Mouse (Mus musculus) kidney, embryonic 15.5 days (tissue): ENCODE measurements around the gene Fbh1. TPM values are rescaled to one million over a fixed set of nuclear protein-coding genes. Genes with fewer than 3 reads are reported as not detected.

Experiments used
- ATAC-seq: fragments of 200-750 bp; cut with Nextera tagmentation; replicated peaks from 2 replicates; pipeline ENCODE4 v1.8.0; 2017; ENCODE audit warnings: moderate TSS enrichment; ENCODE audit not compliant: low FRiP score
- H3K27ac ChIP-seq: fragments of 300-500 bp; sonication (generic); 2 replicates; pipeline ENCODE4 v1.5.1; 2015; ENCODE audit warnings: mild to moderate bottlenecking, inconsistent platforms
- H3K27me3 ChIP-seq: fragments of 300-500 bp; sonication (generic); 2 replicates; pipeline ENCODE4 v1.6.1; 2015; ENCODE audit warnings: inconsistent platforms
- H3K36me3 ChIP-seq: fragments of 300-500 bp; sonication (generic); 2 replicates; pipeline ENCODE4 v1.6.1; 2015; ENCODE audit warnings: inconsistent platforms
- H3K4me1 ChIP-seq: fragments of 300-500 bp; sonication (generic); 2 replicates; pipeline ENCODE4 v1.6.1; 2015; ENCODE audit warnings: inconsistent platforms
- H3K4me2 ChIP-seq: fragments of 300-500 bp; sonication (generic); 2 replicates; pipeline ENCODE4 v1.6.1; 2015; ENCODE audit warnings: moderate library complexity, mild to moderate bottlenecking, inconsistent platforms
- H3K4me3 ChIP-seq: fragments of 300-500 bp; sonication (generic); replicated peaks from 2 replicates; pipeline ENCODE4 v1.5.1; 2015; ENCODE audit warnings: mild to moderate bottlenecking, inconsistent platforms
- H3K9ac ChIP-seq: fragments of 300-500 bp; sonication (generic); 2 replicates; pipeline ENCODE4 v1.6.1; 2015; ENCODE audit warnings: mild to moderate bottlenecking, inconsistent platforms
- H3K9me3 ChIP-seq: fragments of 300-500 bp; sonication (generic); replicated peaks from 2 replicates; pipeline ENCODE4 v1.6.1; 2016; ENCODE audit warnings: inconsistent platforms
- WGBS: fragments of 180-500 bp; shearing (Covaris S2); methylation state at CpG from one replicate; pipeline ENCODE4 v1.1.7; 2015; ENCODE audit warnings: mixed read lengths; 5-methylcytosine and 5-hydroxymethylcytosine counted together
- polyA plus RNA-seq: library from polyadenylated mRNA; unstranded; fragments of >200 nt; fragmentation: Nextera tagmentation; extraction: Ambion mirVana; gene quantifications from 2 replicates; pipeline ENCODE4 v1.2.1, GENCODE M21; 2015

The Fbh1 gene
- polyA plus RNA-seq, 1 experiment from 2014 or later = 130 TPM

DNA sequence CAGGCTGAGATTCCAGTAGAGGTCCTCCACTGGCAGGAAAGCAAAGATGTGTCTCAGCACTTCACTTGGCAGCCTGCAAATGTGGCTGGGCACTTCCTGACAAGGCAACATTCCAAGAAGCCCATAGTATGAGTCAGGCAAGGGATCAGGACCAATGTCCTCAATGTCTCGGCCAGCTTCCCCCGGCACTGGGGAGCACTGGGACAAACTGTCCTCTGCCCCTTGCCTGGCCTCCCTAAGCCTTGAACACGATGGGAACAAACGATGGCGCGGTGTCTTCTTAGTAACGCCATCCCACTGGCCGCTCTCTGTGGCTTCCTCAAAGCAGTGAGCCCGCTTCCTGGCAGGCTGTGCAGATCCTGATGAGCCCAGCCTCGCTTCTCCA is 10.2 kb downstream of the Fbh1 start:
- no peaks in the 10 kb centered on the region for H3K9me3 ChIP-seq
- 92% methylated on average over 10 of the region's 10 CpGs for WGBS
- H3K4me1 ChIP-seq = no peaks in the 10 kb centered on the region
- no peak overlapping the region for H3K4me2 ChIP-seq
- ATAC-seq = no peak
- no peak overlapping the region for H3K4me3 ChIP-seq
- no peak overlapping the region for H3K27ac ChIP-seq
- peaks cover 73% of the 10 kb centered on the region for H3K36me3 ChIP-seq
- H3K27me3 ChIP-seq = no peaks in the 10 kb centered on the region
- no peak overlapping the region for H3K9ac ChIP-seq

DNA sequence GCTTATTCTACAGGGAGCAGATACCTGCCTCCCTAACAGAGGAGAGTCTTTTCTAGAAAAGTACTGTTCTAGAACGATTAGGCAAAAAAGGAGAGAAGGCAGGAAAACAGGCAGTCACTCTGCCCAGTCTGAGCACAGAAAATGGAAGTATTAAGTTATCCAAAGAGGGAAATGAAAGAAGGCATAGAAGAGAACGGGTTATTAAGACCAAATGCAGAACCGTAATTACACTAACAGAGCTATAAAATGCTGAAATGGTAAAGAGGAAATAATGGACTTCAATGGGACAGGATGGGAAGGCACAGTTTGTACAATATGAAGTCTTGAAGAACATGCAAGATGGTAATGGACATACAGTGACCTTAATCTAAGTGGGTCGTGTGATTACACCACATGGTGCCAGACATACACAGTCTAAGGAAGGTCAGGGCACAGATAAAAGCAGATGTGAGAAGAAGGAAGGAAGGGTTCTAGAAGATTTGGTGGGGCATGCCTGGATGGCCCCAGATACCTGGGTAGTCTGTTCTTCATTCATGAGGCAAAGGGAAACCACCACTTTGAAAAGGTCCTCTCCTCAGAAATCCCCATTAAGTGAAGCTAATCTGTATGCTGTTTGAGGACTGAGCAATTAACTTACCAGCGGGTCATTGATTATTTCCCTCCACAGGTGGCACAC is 10.8 kb downstream of the Fbh1 start:
- H3K9ac ChIP-seq = no peak overlapping the region
- ATAC-seq = no peak
- H3K4me3 ChIP-seq = no peak overlapping the region
- no peak overlapping the region for H3K4me2 ChIP-seq
- H3K36me3 ChIP-seq = peaks cover 78% of the 10 kb centered on the region
- H3K4me1 ChIP-seq = no peaks in the 10 kb centered on the region
- no peak overlapping the region for H3K27ac ChIP-seq
- 86% methylated on average over 5 of the region's 5 CpGs for WGBS
- H3K27me3 ChIP-seq = no peaks in the 10 kb centered on the region
- no peaks in the 10 kb centered on the region for H3K9me3 ChIP-seq

DNA sequence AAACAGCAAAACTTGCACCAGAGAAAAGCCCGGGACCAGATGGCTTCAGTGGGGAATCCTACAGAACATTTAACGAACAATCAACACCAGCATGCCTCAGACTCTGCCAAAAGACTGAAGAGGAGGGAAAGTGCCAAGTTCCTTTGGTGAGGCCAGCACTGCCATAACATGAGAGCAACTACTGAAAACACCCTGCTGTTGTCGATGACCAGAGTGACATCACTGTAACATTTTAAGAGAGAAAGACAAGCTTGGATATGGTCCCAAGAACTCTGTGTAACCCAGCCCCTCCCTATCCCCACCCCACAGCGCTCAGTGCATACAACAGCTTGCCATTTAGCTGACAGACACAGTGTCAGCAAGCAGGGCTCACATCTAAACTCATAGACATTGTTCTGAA is 11.7 kb downstream of the Fbh1 start:
- Histone ChIP-seq H3K9ac (no peak overlapping the region), H3K27me3 (no peaks in the 10 kb centered on the region), H3K27ac (no peak overlapping the region), H3K4me3 (no peak overlapping the region), H3K9me3 (no peaks in the 10 kb centered on the region), H3K4me2 (no peak overlapping the region), H3K4me1 (no peaks in the 10 kb centered on the region), H3K36me3 (peaks cover 87% of the 10 kb centered on the region)
- WGBS = 80% methylated on average over 4 of the region's 4 CpGs
- no peak for ATAC-seq

DNA sequence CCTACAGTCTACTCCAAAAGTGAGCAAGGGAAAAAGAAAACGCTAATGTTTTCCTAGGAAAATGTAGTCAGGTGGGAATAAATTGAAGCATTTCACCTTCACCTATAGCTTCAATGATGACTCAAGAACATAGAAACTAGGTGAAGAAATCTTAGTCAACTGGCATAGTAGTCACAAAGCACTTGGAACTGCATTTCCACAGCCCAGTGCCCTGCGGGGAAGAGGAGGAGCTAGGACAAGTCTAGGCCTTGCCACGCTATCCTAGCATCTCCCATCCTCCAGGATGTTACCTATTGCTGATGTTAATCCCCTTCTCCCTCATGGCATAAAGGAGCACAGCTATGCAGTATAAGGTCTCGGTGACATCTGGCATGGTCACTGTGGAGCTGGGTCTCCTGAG is 14.8 kb downstream of the Fbh1 start:
- Histone ChIP-seq H3K9ac (no peak overlapping the region), H3K27me3 (no peaks in the 10 kb centered on the region), H3K36me3 (peaks cover 100% of the 10 kb centered on the region), H3K27ac (no peak overlapping the region), H3K4me1 (no peaks in the 10 kb centered on the region), H3K4me2 (no peak overlapping the region), H3K9me3 (no peaks in the 10 kb centered on the region), H3K4me3 (no peak overlapping the region)
- no peak; the same call in 1 of the 2 replicates for ATAC-seq
- 95% methylated on average over 4 of the region's 4 CpGs for WGBS

DNA sequence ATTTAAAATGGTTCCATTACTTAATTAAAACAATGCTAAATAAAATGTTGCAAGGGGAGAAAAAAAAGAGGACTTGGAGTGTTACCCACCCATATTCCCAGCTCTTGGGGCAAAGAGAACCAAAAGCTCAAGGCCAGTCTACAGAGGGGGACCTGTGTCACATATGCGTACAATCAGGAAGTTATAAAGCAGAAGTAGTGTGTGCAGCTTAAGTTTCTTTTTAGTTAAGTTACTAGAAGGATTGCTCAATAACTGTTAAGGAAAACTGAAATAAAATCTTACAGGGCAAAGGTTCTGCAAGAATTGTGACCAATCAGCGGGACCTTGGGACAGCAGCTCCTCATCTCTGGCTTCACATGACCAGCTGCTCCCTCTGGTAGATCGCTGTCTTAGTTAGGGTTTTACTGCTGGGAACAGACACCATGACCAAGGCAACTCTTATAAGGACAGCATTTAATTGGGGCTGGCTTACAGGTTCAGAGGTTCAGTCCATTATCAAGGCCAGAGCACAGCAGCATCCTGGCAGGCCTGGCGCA is 37.8 kb downstream of the Fbh1 start:
- ATAC-seq = no peak
- H3K9ac ChIP-seq = no peak overlapping the region
- H3K4me2 ChIP-seq = no peak overlapping the region
- WGBS = 95% methylated on average over 4 of the region's 4 CpGs
- H3K27me3 ChIP-seq = no peaks in the 10 kb centered on the region
- peaks cover 63% of the 10 kb centered on the region for H3K36me3 ChIP-seq
- H3K9me3 ChIP-seq = no peaks in the 10 kb centered on the region
- H3K4me3 ChIP-seq = no peak overlapping the region
- H3K4me1 ChIP-seq = no peaks in the 10 kb centered on the region
- H3K27ac ChIP-seq = no peak overlapping the region

DNA sequence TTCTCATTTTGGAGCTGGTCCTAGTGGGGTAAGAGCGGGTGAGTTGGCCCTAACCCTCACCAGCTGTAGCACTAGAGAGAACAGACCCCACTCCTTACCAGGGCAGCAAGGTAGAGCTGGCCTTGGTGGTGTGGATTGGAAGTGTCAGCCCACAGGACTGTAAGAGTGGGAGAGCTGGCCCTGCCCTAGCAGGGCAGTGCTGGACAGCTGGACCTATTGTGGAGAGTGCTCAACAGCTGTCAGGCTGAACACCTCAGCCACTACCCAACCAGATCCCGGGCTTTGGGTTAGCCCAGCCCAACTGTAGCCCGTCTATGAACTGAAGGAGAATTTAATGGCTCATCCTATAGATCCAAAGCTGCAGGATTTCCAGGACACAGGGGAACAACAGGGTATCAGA is 38.6 kb downstream of the Fbh1 start:
- Histone ChIP-seq H3K27ac (no peak overlapping the region), H3K4me3 (no peak overlapping the region), H3K27me3 (no peaks in the 10 kb centered on the region), H3K4me2 (no peak overlapping the region), H3K9me3 (no peaks in the 10 kb centered on the region), H3K36me3 (peaks cover 55% of the 10 kb centered on the region), H3K4me1 (no peaks in the 10 kb centered on the region), H3K9ac (no peak overlapping the region)
- WGBS = 88% methylated on average over 3 of the region's 3 CpGs
- no peak for ATAC-seq

DNA sequence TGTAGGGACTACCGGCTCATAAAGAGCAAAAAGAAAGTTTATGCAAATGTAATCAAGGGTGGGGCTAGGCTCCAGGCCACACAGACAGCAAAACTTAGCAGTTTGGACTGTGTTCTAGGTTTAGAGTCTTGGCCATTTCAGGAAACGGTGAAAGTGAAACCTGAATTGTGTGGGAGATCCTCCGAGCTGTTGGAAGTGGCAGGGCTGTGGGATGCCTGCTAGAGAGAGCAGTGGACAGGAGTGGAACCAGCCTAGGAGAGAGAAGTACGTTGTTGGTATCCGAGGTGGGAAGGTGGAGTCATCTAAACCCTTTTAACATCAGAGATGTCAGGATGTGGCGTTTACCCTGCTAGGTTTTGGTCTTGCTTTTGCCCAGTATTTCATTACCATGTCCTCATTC is 41.5 kb downstream of the Fbh1 start:
- Histone ChIP-seq H3K9ac (no peak overlapping the region), H3K36me3 (peaks cover 26% of the 10 kb centered on the region), H3K27ac (no peak overlapping the region), H3K4me3 (no peak overlapping the region), H3K27me3 (no peaks in the 10 kb centered on the region), H3K4me2 (no peak overlapping the region), H3K4me1 (no peaks in the 10 kb centered on the region), H3K9me3 (no peaks in the 10 kb centered on the region)
- WGBS = 78% methylated on average over 6 of the region's 6 CpGs
- no peak for ATAC-seq

DNA sequence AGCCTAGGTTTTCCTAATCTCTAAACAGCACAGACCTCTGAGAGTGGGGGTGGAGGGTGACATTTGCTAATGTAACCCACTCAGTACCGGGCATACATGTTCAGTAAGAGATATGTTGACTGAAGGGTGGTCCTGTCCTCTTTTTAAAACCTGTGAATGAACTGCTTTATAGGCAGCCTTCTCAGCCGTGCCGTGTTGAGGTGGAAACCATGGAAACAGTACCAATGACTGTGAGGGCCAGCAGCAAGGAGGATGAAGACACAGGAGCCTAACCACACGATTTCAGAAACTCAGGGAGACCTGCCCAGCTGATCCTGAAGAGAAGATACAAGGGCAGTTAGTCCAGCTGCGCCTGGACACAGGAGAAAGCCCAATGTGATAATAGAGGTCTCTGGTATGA is 44.4 kb downstream of the Fbh1 start:
- WGBS = 75% methylated on average over 5 of the region's 5 CpGs

DNA sequence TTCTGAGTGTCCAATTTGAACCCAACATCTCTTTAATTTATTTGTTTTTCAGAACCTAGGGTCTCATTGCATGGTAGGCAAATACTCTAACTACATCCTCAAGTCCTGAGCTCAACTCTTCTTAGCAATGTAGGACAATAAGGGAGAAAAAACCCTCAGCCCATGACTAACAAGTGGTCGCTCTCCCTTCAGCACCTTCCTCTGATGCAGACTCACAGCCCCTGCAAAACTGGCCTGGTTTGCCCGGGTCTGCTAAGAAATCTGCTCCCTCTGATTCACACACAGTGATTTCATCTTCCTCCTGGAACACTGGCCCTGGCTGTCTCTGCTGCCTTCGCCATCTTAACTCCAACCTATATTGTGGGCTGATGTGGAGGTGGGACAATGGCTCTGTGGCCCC is 48.3 kb downstream of the Fbh1 start:
- no peak for ATAC-seq
- H3K9ac ChIP-seq = no peak overlapping the region
- no peaks in the 10 kb centered on the region for H3K4me1 ChIP-seq
- 51% methylated on average over 3 of the region's 3 CpGs for WGBS
- H3K36me3 ChIP-seq = no peaks in the 10 kb centered on the region
- no peak overlapping the region for H3K4me3 ChIP-seq
- H3K27me3 ChIP-seq = no peaks in the 10 kb centered on the region
- no peak overlapping the region for H3K27ac ChIP-seq
- H3K4me2 ChIP-seq = no peak overlapping the region
- H3K9me3 ChIP-seq = no peaks in the 10 kb centered on the region

More for the DNA sequence above, 44.4 kb downstream of the Fbh1 start:
- no peaks in the 10 kb centered on the region for H3K9me3 ChIP-seq
- no peaks in the 10 kb centered on the region for H3K4me1 ChIP-seq
- no peak overlapping the region for H3K4me3 ChIP-seq
- H3K27me3 ChIP-seq = no peaks in the 10 kb centered on the region
- no peak overlapping the region for H3K9ac ChIP-seq
- ATAC-seq = no peak
- no peak overlapping the region for H3K27ac ChIP-seq
- H3K4me2 ChIP-seq = no peak overlapping the region
- no peaks in the 10 kb centered on the region; the same call in 1 of the 2 replicates for H3K36me3 ChIP-seq

DNA sequence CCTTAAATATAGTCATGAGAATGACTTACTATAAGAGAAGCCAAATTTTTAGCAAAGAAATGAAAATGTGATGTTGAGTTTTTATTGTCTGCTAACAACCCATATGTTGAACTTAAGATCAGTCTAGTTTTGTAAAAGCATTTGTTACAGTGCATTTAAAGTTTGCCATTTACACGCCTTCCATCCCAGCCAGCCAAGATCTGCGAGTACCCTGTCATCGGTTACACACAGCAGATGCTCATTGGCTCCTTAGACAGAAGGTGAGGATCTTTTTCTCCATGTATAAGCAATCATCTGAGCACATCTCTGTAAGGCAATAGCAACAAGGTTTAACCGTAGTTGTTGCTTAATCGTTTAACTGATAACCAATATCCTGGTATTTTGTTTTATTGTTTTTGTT is 49.8 kb downstream of the Fbh1 start:
- no peaks in the 10 kb centered on the region for H3K36me3 ChIP-seq
- no peak overlapping the region for H3K9ac ChIP-seq
- no peak overlapping the region for H3K4me2 ChIP-seq
- no peak overlapping the region for H3K4me3 ChIP-seq
- no peak overlapping the region for H3K27ac ChIP-seq
- H3K9me3 ChIP-seq = no peaks in the 10 kb centered on the region
- ATAC-seq = no peak
- WGBS = 88% methylated on average over 5 of the region's 5 CpGs
- no peaks in the 10 kb centered on the region for H3K27me3 ChIP-seq
- H3K4me1 ChIP-seq = no peaks in the 10 kb centered on the region

DNA sequence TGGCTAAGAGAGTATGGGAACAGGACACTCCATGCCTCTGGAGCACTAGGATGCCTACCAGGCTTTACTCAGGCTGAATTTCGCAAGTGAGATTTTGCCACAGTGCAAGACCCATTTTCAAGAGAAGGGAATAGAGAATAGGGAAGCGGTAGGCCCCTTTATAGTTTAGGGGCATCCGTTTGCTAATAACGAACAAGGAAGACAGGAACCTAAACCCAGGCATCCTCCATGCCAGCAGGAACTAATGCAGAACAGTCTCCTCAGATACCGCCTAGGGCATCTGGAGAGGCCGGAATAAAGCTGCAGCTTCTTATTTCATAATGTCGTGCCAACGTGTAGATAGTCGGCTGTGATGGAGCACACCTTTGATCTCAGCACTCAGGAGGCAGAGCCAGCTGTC is 54.8 kb downstream of the Fbh1 start:
- Histone ChIP-seq H3K9ac (no peak overlapping the region), H3K4me3 (no peak overlapping the region), H3K4me2 (no peak overlapping the region), H3K4me1 (no peaks in the 10 kb centered on the region), H3K9me3 (no peaks in the 10 kb centered on the region), H3K27ac (no peak overlapping the region), H3K36me3 (no peaks in the 10 kb centered on the region), H3K27me3 (no peaks in the 10 kb centered on the region)
- 89% methylated on average over 9 of the region's 9 CpGs for WGBS
- ATAC-seq = no peak

DNA sequence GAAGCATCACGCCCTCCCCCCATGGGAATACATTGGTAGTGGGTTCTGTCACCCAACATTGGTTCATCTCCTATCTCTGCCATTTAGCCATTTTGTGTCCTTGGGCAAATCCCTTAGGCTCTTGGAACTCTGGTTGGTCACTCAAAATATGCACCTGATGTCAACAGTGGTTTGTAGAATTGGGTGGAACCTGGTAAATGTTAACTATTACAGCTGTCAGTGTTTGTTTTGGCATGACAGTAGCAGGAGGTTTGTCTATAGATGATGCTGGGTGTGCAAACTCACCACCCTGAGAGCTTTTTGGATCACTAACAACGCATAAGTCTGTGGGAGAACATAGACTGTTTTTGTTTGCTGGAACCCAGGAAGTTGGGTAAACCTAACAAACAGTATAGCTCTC is 58.8 kb downstream of the Fbh1 start:
- 79% methylated on average over 2 of the region's 2 CpGs for WGBS
- Histone ChIP-seq H3K27ac (no peak overlapping the region), H3K27me3 (no peaks in the 10 kb centered on the region), H3K4me2 (no peak overlapping the region), H3K9me3 (no peaks in the 10 kb centered on the region), H3K9ac (no peak overlapping the region), H3K4me3 (no peak overlapping the region), H3K36me3 (no peaks in the 10 kb centered on the region), H3K4me1 (no peaks in the 10 kb centered on the region)
- no peak for ATAC-seq

DNA sequence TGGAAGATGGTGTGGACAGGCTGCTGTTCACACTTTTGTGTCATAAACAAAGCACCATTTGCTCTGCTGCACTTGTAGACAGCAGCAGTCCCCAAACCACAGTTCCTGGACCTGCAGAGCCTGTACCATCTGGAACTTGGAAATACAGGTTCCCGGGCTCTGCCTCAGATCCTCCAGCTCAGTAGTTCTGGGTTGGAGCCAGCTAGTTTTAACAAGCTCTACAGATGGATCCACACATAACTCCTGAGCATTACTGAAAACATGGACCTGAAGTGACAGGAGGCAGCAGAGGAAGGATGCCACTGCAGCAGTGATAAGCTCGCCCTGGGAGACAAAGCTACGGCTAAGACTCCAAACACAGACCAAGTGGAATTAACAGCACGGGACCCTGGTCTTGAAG is 62.8 kb downstream of the Fbh1 start:
- Histone ChIP-seq H3K9ac (no peak overlapping the region), H3K9me3 (no peaks in the 10 kb centered on the region), H3K4me2 (no peak overlapping the region), H3K27me3 (no peaks in the 10 kb centered on the region), H3K4me3 (no peak overlapping the region), H3K36me3 (no peaks in the 10 kb centered on the region), H3K27ac (no peak overlapping the region), H3K4me1 (no peaks in the 10 kb centered on the region)
- ATAC-seq = no peak
- WGBS = 71% methylated on average over 4 of the region's 4 CpGs
